Mouse (Mus musculus) limb, embryonic 12.5 days (tissue): ENCODE data around the gene Cars2. TPM values are rescaled to one million over a fixed set of nuclear protein-coding genes. Genes with fewer than 3 reads are reported as not detected.
"Not testable (repeated sequence)": the region's sequence is repeated elsewhere in the genome, so short reads cannot be mapped to it uniquely, and the experiment has no call there.

Experiments used
- ATAC-seq: fragments of 200-750 bp; cut with Nextera tagmentation; 2 replicates; pipeline ENCODE4 v1.8.0; 2017; ENCODE audit warnings: low read depth, moderate TSS enrichment; ENCODE audit not compliant: insufficient number of reproducible peaks, insufficient read depth, low FRiP score, low TSS enrichment
- H3K27ac ChIP-seq: fragments of 300-500 bp; sonication (generic); 2 replicates; pipeline ENCODE4 v1.5.1; 2016; ENCODE audit warnings: mild to moderate bottlenecking, moderate library complexity
- H3K27me3 ChIP-seq: fragments of 300-500 bp; sonication (generic); 2 replicates; pipeline ENCODE4 v1.6.1; 2016; ENCODE audit warnings: mild to moderate bottlenecking, moderate library complexity
- H3K36me3 ChIP-seq: fragments of 300-500 bp; sonication (generic); 2 replicates; pipeline ENCODE4 v1.6.1; 2016; ENCODE audit warnings: mild to moderate bottlenecking, moderate library complexity
- H3K4me1 ChIP-seq: fragments of 300-500 bp; sonication (generic); replicated peaks from 2 replicates; pipeline ENCODE4 v1.6.1; 2016
- H3K4me2 ChIP-seq: fragments of 300-500 bp; sonication (generic); 2 replicates; pipeline ENCODE4 v1.6.1; 2016; ENCODE audit warnings: mild to moderate bottlenecking, moderate library complexity
- H3K4me3 ChIP-seq: fragments of 300-500 bp; sonication (generic); replicated peaks from 2 replicates; pipeline ENCODE4 v1.5.1; 2016; ENCODE audit warnings: mild to moderate bottlenecking
- H3K9ac ChIP-seq: fragments of 300-500 bp; sonication (generic); replicated peaks from 2 replicates; pipeline ENCODE4 v1.6.1; 2016; ENCODE audit warnings: mild to moderate bottlenecking, moderate library complexity
- H3K9me3 ChIP-seq: fragments of 300-500 bp; sonication (generic); 2 replicates; pipeline ENCODE4 v1.6.1; 2016; ENCODE audit warnings: mild to moderate bottlenecking, moderate library complexity
- WGBS: fragments of 180-500 bp; shearing (Covaris S2); methylation state at CpG from one replicate; pipeline ENCODE4 v1.1.7; 2016; 5-methylcytosine and 5-hydroxymethylcytosine counted together
- polyA plus RNA-seq: library from polyadenylated mRNA; unstranded; fragments of >200 nt; fragmentation: Nextera tagmentation; extraction: Ambion mirVana; gene quantifications from 2 replicates; pipeline ENCODE4 v1.2.1, GENCODE M21; 2016

Cars2 gene
- polyA plus RNA-seq, 1 experiment from 2014 or later, result 20.6 TPM

DNA sequence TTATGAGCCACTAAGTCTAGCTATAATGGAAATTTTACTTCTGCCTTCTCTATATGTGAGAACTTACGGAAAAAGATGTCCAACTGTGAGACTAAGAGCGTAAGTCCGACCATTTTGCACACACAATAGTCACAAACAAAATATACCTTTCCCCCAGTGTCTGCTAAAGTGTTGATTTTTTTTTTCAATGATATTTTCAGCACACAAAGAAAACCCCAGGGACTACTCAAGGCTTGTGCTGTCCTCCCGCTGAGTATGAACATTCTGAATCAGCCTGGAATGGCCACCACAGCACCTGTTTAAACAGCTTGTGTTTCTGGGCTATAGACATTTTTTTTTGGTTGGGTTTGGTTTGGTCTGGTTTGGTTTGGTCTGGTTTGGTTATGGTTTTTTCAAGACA, 20.2 kb upstream of the Cars2 start:
- Histone ChIP-seq H3K9me3 (no peaks in the 10 kb centered on the region), H3K27me3 (no peaks in the 10 kb centered on the region), H3K4me1 (peaks cover 44% of the 10 kb centered on the region), H3K4me3 (no peak overlapping the region), H3K9ac (no peak overlapping the region), H3K27ac (no peak overlapping the region), H3K36me3 (peaks cover 36% of the 10 kb centered on the region), H3K4me2 (no peak overlapping the region)
- no peak for ATAC-seq
- WGBS, result 95% methylated on average over 4 of the region's 4 CpGs

DNA sequence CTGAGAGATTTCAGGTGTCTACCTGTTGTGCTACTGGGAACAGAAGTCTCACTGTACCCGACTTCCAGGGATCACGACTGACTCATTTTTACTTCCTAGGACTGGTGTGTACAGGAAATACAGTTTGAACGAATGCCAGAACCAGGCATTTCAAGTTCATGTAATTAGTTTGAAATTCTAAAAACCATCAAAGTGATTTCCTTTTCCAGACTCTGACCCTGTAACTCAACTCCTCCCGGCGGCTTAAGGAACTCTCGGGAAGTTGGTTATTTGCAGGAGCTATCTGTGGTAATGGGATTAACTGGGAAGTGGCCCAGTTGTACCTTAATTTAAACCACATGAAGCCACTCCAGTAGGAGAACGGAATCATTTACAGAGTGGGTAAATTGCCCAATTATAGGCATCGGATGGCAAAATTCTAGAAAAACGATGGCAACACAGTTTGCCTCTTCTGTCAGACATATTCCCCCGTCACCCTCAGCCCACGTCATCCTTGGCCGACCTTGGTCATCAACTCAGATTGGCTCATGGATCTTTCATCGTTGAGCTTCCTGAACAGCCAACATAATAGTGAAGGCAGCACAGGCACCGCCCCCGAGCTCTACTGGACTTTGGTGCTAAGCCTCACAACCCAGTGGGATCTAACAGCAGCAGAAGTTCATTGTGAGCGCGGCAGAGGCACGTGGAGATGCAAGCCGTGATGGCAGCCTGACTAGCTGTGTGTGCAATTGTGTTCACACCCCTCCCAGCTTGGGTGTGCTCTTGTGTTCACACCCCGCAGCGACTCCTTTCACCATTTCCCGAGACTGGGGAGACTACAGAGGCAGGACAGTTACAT, 18.9 kb upstream of the Cars2 start:
- Histone ChIP-seq H3K4me1 (peaks cover 31% of the 10 kb centered on the region), H3K27ac (peak overlapping the region; percentile 50; the same call in 1 of the 2 replicates), H3K9me3 (no peaks in the 10 kb centered on the region), H3K36me3 (peaks cover 49% of the 10 kb centered on the region), H3K4me3 (no peak overlapping the region), H3K27me3 (no peaks in the 10 kb centered on the region), H3K4me2 (peak overlapping the region; percentile 10; the same call in 1 of the 2 replicates), H3K9ac (no peak overlapping the region)
- ATAC-seq, result no peak
- WGBS, result 44% methylated on average over 22 of the region's 22 CpGs

DNA sequence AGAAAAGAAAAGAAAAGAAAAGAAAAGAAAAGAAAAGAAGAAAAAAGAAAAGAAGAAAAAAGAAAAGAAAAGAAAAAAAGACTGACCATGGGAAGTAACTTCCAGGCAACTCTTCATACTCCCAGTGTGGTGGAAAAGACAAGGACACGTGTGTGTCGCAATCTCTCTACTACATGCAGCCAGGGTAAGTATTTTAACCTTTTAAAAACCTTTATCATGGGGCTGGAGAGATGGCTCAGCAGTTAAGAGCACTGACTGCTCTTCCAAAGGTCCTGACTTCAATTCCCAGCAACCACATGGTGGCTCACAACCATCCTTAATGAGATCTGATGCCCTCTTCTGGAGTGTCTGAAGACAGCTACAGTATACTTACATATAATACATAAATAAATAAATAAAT, 17.6 kb upstream of the Cars2 start:
- H3K4me3 ChIP-seq, H3K9ac ChIP-seq, ATAC-seq, H3K27ac ChIP-seq, H3K9me3 ChIP-seq, H3K4me2 ChIP-seq, H3K27me3 ChIP-seq: not testable (repeated sequence)
- Histone ChIP-seq H3K36me3 (peaks cover 62% of the 10 kb centered on the region), H3K4me1 (peaks cover 19% of the 10 kb centered on the region)
- WGBS, result 96% methylated on average over 2 of the region's 2 CpGs

DNA sequence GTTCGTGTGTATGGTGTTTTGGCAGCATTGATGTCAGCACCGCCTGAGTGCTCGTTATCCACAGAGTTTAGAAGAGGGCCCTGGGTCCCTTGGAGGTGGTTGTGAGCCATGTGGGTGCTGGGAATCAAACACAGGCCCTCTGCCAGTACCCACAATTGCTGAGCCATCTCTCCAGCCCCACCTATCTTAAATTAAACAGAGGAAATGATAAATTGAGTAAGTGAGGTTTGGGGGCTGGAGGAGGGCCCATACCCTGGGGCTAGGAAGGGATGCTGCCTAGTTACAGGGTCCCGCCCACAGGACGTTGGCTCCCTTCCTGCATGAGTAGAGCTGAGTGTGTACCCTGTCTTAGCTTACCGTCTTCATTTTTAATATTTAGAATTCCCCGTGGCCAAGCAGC, 14.1 kb upstream of the Cars2 start:
- H3K36me3 ChIP-seq, result peaks cover 73% of the 10 kb centered on the region

DNA sequence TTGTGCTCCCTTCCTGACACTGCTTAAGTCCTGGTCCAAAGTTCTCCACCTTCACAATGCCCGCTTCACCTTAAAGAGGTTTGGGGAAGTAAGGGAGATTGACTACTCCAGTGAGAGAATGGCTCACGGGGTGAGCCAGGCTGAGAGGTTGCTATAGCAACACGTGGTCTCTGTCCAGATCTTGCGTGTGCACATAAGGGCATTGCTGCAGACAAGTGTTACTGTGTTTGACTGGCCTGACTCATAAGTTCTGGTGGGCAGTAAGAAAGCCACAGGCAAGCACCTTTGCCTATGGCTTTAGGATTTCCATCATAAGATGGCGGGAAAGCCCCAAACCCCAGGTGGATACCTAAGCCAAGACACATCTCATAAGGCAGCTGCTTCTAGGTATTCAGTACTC, 13.7 kb upstream of the Cars2 start:
- H3K9ac ChIP-seq, result no peak overlapping the region
- H3K36me3 ChIP-seq, result peaks cover 73% of the 10 kb centered on the region
- H3K4me3 ChIP-seq, result no peak overlapping the region
- no peak overlapping the region for H3K27ac ChIP-seq
- no peaks in the 10 kb centered on the region for H3K9me3 ChIP-seq
- H3K4me1 ChIP-seq, result peaks cover 18% of the 10 kb centered on the region
- WGBS, result 89% methylated on average over 5 of the region's 5 CpGs
- no peak overlapping the region for H3K4me2 ChIP-seq
- H3K27me3 ChIP-seq, result no peaks in the 10 kb centered on the region
- no peak for ATAC-seq

More for the DNA sequence above, 14.1 kb upstream of the Cars2 start:
- H3K4me1 ChIP-seq, result peaks cover 18% of the 10 kb centered on the region
- no peak for ATAC-seq
- H3K4me2 ChIP-seq, result no peak overlapping the region
- 93% methylated on average over 7 of the region's 7 CpGs for WGBS
- no peaks in the 10 kb centered on the region for H3K9me3 ChIP-seq
- H3K27me3 ChIP-seq, result no peaks in the 10 kb centered on the region
- H3K9ac ChIP-seq, result no peak overlapping the region
- no peak overlapping the region for H3K27ac ChIP-seq
- H3K4me3 ChIP-seq, result no peak overlapping the region

DNA sequence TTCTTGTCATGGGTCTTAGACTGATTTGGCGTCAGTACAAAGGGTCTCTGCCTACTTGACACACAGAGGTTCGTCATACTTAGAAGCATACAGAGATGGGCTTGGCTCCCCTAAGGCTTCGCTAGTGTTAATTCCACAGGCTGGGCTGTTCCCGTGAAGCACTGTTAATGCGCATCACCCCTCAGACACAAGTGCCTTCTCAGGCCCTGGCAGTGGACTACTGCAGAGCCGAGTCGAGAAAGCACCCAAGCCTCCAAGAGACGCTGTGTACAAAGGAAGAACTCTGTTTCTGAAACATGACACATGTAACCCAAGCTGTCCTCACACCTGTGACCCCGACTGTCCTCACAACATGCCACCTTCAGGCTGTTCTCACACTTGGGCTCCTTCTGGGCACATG, 9.6 kb upstream of the Cars2 start:
- Histone ChIP-seq H3K27ac (no peak overlapping the region), H3K4me2 (no peak overlapping the region), H3K36me3 (peaks cover 39% of the 10 kb centered on the region), H3K4me3 (no peak overlapping the region), H3K4me1 (peaks cover 17% of the 10 kb centered on the region), H3K27me3 (no peaks in the 10 kb centered on the region), H3K9me3 (no peaks in the 10 kb centered on the region), H3K9ac (no peak overlapping the region)
- ATAC-seq, result no peak
- WGBS, result 90% methylated on average over 9 of the region's 9 CpGs

DNA sequence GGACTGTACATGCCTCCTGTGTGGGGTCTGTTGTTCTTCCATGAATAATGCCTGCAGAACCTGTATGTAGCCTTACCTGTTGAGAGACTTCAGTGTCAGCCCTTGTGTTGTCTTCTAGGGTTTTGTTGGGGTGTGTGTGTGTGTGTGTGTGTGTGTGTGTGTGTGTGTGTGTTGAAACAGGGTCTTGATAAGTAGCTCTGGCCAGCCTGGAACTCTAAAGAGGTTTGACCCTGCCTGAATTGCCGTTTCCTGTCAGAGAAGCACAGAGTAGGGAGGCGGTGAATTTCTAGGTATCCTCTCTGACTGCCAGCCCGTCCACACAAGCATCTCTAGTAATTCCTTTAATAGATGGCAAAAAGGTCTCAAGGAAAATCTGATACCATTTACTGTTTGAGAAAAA, 8.9 kb upstream of the Cars2 start:
- H3K4me2 ChIP-seq, result peak overlapping the region; percentile 72
- peaks cover 22% of the 10 kb centered on the region for H3K4me1 ChIP-seq
- H3K4me3 ChIP-seq, result 0 out of 2 replicates have a peak overlapping the region, but pooled peaks have one; percentile 97
- H3K9me3 ChIP-seq, result no peaks in the 10 kb centered on the region
- 77% methylated on average over 3 of the region's 3 CpGs for WGBS
- H3K36me3 ChIP-seq, result peaks cover 32% of the 10 kb centered on the region
- H3K27me3 ChIP-seq, result no peaks in the 10 kb centered on the region
- no peak for ATAC-seq
- H3K9ac ChIP-seq, result no peak overlapping the region
- no peak overlapping the region for H3K27ac ChIP-seq

DNA sequence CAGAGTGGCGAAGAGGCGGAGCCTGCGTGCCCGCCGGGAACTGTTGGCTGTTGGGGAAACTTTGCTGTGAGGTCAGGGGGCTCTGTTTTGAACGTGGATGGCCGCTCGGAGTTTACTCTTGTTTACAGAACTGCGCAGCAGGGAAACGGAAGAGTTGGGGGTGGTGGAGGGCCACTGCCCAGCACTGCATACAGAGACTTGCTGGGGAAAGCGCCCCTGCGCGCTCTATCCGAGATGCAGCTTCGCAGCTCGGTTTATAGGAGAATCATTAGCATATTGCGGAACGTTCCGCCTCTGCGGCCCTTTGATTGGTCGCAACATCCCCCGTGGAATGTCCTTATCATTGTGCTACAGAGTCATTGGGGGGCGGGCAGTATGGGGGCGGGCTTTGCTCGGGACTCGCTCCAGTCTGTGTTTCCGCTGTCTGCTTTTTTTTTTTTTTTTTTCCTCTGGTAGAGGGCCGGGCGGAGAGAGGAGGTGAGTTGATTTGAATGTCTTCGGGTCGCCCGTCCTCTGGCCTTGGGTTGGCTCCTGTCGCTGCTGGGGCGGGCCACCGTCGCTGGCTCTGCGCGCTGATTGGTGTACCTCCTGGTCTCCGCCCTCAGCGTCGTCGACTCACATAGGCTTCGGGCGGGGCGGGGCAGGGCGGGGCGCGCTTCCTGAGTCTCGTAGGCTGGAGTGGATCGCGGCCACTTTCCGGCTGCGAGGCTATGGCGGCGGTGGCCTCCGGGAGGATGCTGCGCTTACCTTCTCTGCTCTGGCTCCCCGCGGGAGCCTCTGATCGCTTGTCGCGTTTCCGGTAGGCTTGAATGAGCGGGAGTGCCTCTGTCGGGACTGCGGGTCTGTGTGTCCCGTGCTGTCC, 7.4 kb upstream of the Cars2 start:
- no peaks in the 10 kb centered on the region for H3K9me3 ChIP-seq
- H3K27me3 ChIP-seq, result no peaks in the 10 kb centered on the region
- WGBS, result under 1% methylated on average over 66 of the region's 67 CpGs
- ATAC-seq, result peak; percentile 84
- H3K27ac ChIP-seq, result peak overlapping the region; percentile 99
- H3K36me3 ChIP-seq, result peaks cover 17% of the 10 kb centered on the region
- H3K4me3 ChIP-seq, result peak overlapping the region; percentile 97
- peaks cover 27% of the 10 kb centered on the region for H3K4me1 ChIP-seq
- H3K9ac ChIP-seq, result peak overlapping the region; percentile 95
- peak overlapping the region; percentile 72 for H3K4me2 ChIP-seq

DNA sequence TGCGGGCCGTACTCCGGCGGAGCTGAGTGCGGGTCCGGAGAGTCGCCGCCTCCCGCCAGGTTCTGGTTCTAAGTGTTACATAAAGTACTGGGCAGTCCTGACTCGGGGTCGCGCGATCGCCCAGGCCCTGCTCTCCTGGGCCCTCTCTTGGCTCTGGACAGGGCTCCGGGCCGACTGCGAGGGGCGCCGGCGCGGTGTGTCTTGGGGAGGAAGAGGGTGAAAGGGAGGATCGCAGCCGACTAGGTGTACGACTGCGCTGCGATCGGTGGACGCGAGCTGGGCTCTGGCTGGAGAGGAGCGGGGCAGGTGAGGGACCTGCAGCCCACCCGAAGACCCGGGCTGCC, 6.8 kb upstream of the Cars2 start:
- under 1% methylated on average over 32 of the region's 32 CpGs for WGBS

DNA sequence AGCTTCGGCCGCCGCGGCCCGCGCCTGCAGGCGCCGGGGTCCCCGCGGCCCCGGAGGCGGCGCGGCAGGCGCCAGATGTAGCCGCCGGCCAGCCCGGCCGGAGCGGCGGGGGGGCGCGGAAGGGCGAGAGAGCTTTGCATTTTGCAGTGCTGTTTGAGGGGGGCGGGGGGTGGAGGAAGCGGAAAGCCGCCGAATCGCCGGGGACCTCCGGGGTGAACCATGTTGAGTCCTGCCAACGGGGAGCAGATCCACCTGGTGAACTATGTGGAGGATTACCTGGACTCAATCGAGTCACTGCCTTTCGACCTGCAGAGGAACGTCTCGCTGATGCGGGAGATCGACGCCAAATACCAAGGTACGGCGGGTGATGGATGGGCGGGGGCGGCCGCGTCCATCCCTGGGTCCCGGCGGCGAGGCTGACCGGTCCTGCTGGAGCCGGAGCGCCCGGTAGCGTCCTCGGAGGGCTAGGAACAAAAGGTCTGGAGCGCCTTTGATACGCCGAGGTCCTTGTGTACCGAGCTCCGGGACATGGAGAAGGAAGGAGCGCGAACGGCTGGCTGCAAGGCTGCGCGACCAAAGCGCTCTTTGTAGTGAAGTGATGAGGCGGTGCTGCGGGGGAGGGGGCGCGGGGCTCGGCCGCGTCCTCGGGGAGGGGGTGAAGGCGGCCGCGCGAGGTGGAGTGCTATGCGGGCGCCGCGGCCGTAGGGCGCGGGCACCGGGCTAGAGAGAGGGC, 6.3 kb upstream of the Cars2 start:
- Histone ChIP-seq H3K9ac (peak overlapping the region; percentile 95), H3K9me3 (no peaks in the 10 kb centered on the region), H3K4me3 (peak overlapping the region; percentile 97), H3K36me3 (peaks cover 9% of the 10 kb centered on the region), H3K4me1 (peaks cover 27% of the 10 kb centered on the region), H3K4me2 (peak overlapping the region; percentile 70), H3K27me3 (no peaks in the 10 kb centered on the region), H3K27ac (peak overlapping the region; percentile 99)
- under 1% methylated on average over 78 of the region's 85 CpGs for WGBS
- no peak for ATAC-seq

More for the DNA sequence above, 6.8 kb upstream of the Cars2 start:
- no peaks in the 10 kb centered on the region for H3K27me3 ChIP-seq
- no peaks in the 10 kb centered on the region for H3K9me3 ChIP-seq
- H3K4me3 ChIP-seq, result peak overlapping the region; percentile 97
- H3K36me3 ChIP-seq, result peaks cover 14% of the 10 kb centered on the region
- peak overlapping the region; percentile 70 for H3K4me2 ChIP-seq
- peak overlapping the region; percentile 99 for H3K27ac ChIP-seq
- H3K4me1 ChIP-seq, result peaks cover 27% of the 10 kb centered on the region
- peak overlapping the region; percentile 95 for H3K9ac ChIP-seq
- peak; percentile 0; the same call in 1 of the 2 replicates for ATAC-seq
